Mouse (Mus musculus) midbrain, postnatal 0 days (tissue): ENCODE measurements around the gene Adamts4. TPM values are rescaled to one million over a fixed set of nuclear protein-coding genes. Genes with fewer than 3 reads are reported as not detected.

Experiments
- ATAC-seq: fragments of 200-750 bp; cut with Nextera tagmentation; 2 replicates; pipeline ENCODE4 v1.8.0; 2017; ENCODE audit warnings: moderate number of reproducible peaks, mild to moderate bottlenecking, moderate TSS enrichment, moderate library complexity; ENCODE audit not compliant: low FRiP score
- DNase-seq: peaks from one replicate; pipeline ENCODE4 v3.0.0-alpha.2; 2015; ENCODE audit warnings: low spot score
- H3K27ac ChIP-seq: fragments of 300-500 bp; sonication (generic); 2 replicates; pipeline ENCODE4 v1.5.1; 2014; ENCODE audit warnings: low read depth, mild to moderate bottlenecking, low read length, mixed read lengths
- H3K27me3 ChIP-seq: fragments of 300-500 bp; sonication (generic); 2 replicates; pipeline ENCODE4 v1.6.1; 2014; ENCODE audit warnings: low read length, control low read depth, mixed read lengths; ENCODE audit not compliant: insufficient read depth
- H3K36me3 ChIP-seq: fragments of 300-500 bp; sonication (generic); 2 replicates; pipeline ENCODE4 v1.6.1; 2014; ENCODE audit warnings: low read length, control low read depth, mixed read lengths; ENCODE audit not compliant: insufficient read depth
- H3K4me1 ChIP-seq: fragments of 300-500 bp; sonication (generic); 2 replicates; pipeline ENCODE4 v1.6.1; 2014; ENCODE audit warnings: mild to moderate bottlenecking, control low read depth, antibody characterized with exemption, low read length, mixed read lengths; ENCODE audit not compliant: insufficient read depth
- H3K4me2 ChIP-seq: fragments of 300-500 bp; sonication (generic); 2 replicates; pipeline ENCODE4 v1.6.1; 2014; ENCODE audit warnings: low read depth, mild to moderate bottlenecking, low read length, mixed read lengths; ENCODE audit not compliant: poor library complexity, severe bottlenecking
- H3K4me3 ChIP-seq: fragments of 300-500 bp; sonication (generic); 2 replicates; pipeline ENCODE4 v1.5.1; 2014; ENCODE audit warnings: low read depth, mild to moderate bottlenecking, low read length, moderate library complexity
- H3K9ac ChIP-seq: fragments of 300-500 bp; sonication (generic); replicated peaks from 2 replicates; pipeline ENCODE4 v1.6.1; 2014; ENCODE audit warnings: mild to moderate bottlenecking, low read length, moderate library complexity, mixed read lengths; ENCODE audit not compliant: poor library complexity, severe bottlenecking
- H3K9me3 ChIP-seq: fragments of 300-500 bp; sonication (generic); 2 replicates; pipeline ENCODE4 v1.6.1; 2016; ENCODE audit warnings: low read length, control low read depth
- CTCF ChIP-seq: IDR thresholded peaks from 2 replicates; pipeline ENCODE4 v1.5.1; 2016; ENCODE audit warnings: antibody characterized with exemption, mild to moderate bottlenecking
- WGBS: fragments of 180-500 bp; shearing (Covaris S2); extraction: QIAGEN DNeasy Blood & Tissue Kit; methylation state at CpG from one replicate; pipeline ENCODE4 v1.1.7; 2014; 5-methylcytosine and 5-hydroxymethylcytosine counted together
- polyA plus RNA-seq: library from polyadenylated mRNA; unstranded; fragments of >200 nt; fragmentation: Nextera tagmentation; extraction: Ambion mirVana; gene quantifications from 2 replicates; pipeline ENCODE4 v1.2.1, GENCODE M21; 2015
- total RNA-seq: library from RNA; depleted of rRNA; stranded (reverse); fragments of >200 nt; gene quantifications from 2 replicates; pipeline ENCODE4 v1.2.3, GENCODE M21; 2014

The Adamts4 gene
- total and polyA plus RNA-seq, 2 experiments from 2014 or later: 4.2 to 8.2 TPM

- Histone ChIP-seq H3K9ac (no peak overlapping the region), H3K36me3 (no peaks in the 10 kb centered on the region), H3K4me3 (no peak overlapping the region), H3K27ac (no peak overlapping the region), H3K27me3 (no peaks in the 10 kb centered on the region), H3K9me3 (no peaks in the 10 kb centered on the region), H3K4me2 (no peak overlapping the region), H3K4me1 (no peaks in the 10 kb centered on the region)
- no peak for ATAC-seq
- TF ChIP-seq CTCF: no peak
- WGBS: 38% methylated on average over 4 of the region's 4 CpGs
- no peak for DNase-seq
Observed at GRCm38 (mm10) chr1:171226780-171227179, 23.4 kb upstream of the Adamts4 start.

DNA sequence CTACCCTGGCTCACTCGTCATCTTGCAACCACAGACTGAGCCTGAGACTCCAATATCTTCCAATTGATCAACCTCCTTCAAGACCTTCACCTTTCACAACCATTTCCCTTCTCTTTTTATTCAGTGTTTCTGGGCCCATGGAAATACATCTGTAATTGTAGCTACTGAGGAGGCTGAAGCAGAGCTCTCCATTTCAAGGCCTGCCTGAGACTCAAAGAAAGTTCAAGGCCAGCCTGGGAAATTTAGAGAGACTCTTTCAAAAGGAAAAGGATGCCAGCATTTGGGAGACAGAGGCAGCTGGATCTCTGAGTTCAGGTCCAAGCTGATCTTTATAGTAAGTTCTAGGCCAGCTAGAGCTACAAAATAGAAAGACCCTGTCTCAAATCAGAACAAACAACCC is 22.3 kb upstream of the Adamts4 start:
- no peak for TF ChIP-seq CTCF
- Histone ChIP-seq H3K9me3 (no peaks in the 10 kb centered on the region), H3K27me3 (no peaks in the 10 kb centered on the region), H3K4me3 (no peak overlapping the region), H3K9ac (no peak overlapping the region), H3K36me3 (no peaks in the 10 kb centered on the region), H3K27ac (no peak overlapping the region), H3K4me2 (no peak overlapping the region), H3K4me1 (no peaks in the 10 kb centered on the region)
- DNase-seq (no peak), ATAC-seq (no peak)
- WGBS: 88% methylated on average over 1 of the region's 1 CpGs

GRCm38 (mm10) chr1:171229750-171230149 is 20.5 kb upstream of the Adamts4 start:
- 23% methylated on average over 6 of the region's 6 CpGs for WGBS
- no peak for ATAC-seq
- Histone ChIP-seq H3K9ac (no peak overlapping the region), H3K27me3 (no peaks in the 10 kb centered on the region), H3K36me3 (peaks cover 10% of the 10 kb centered on the region), H3K27ac (no peak overlapping the region), H3K4me2 (no peak overlapping the region), H3K9me3 (no peaks in the 10 kb centered on the region), H3K4me3 (no peak overlapping the region), H3K4me1 (no peaks in the 10 kb centered on the region)
- no peak for DNase-seq
- TF ChIP-seq CTCF: no peak

DNA sequence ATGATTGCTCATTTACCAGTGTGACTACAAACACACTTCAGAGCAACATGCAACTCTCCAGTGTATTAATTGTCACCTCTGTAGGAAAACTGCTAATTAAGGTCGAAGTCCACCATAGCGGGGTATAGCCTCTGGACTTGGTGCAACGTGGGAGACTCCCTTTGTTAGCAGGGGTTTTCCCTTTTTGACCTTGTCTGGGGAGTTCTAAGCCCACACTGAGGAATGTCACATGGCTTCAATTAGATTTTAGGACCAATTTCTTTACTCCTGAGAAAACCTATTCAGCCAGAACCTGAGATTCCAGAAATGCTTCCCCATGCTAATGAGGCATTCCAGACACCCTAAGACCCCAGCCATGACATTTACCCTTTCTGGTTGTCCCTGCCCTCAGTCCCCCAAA is 20.0 kb upstream of the Adamts4 start:
- DNase-seq (no peak), ATAC-seq (no peak)
- Histone ChIP-seq H3K4me3 (no peak overlapping the region), H3K4me2 (no peak overlapping the region), H3K36me3 (peaks cover 15% of the 10 kb centered on the region), H3K27ac (no peak overlapping the region), H3K4me1 (no peaks in the 10 kb centered on the region), H3K9ac (no peak overlapping the region), H3K9me3 (no peaks in the 10 kb centered on the region), H3K27me3 (no peaks in the 10 kb centered on the region)
- TF ChIP-seq CTCF: no peak
- WGBS: 55% methylated on average over 3 of the region's 3 CpGs

- H3K27ac ChIP-seq: no peak overlapping the region
- H3K9ac ChIP-seq: no peak overlapping the region
- WGBS: 77% methylated on average over 4 of the region's 4 CpGs
- DNase-seq: no peak
- ATAC-seq: no peak
- peaks cover 29% of the 10 kb centered on the region for H3K36me3 ChIP-seq
- H3K4me3 ChIP-seq: no peak overlapping the region
- TF ChIP-seq CTCF: no peak
- no peak overlapping the region for H3K4me2 ChIP-seq
- H3K9me3 ChIP-seq: no peaks in the 10 kb centered on the region
- no peaks in the 10 kb centered on the region for H3K27me3 ChIP-seq
- no peaks in the 10 kb centered on the region for H3K4me1 ChIP-seq
Observed at GRCm38 (mm10) chr1:171231844-171232243, 18.4 kb upstream of the Adamts4 start.

DNA sequence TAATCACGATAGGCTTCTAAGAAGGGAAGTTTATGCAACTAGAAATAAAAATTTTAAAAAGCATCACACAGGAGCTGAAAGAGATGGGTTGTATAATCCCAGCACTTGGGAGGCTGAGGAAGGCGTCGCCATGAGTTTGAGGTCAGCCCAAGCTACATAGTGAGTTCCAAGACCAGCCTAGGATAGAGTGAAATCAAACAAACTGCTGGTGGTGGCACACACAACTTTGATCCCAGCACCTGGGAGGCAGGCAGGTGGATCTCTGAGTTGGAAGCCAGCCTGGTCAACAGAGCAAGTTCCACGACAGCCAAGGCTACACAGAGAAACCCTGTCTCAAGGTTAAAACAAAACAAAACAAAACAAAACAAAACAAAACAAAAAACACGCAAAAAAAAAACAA is 17.9 kb upstream of the Adamts4 start:
- 84% methylated on average over 5 of the region's 5 CpGs for whole genome bisulfite sequencing
- TF ChIP-seq CTCF: no peak
- ATAC-seq (no peak), DNase-seq (no peak)
- Histone ChIP-seq H3K4me1 (no peaks in the 10 kb centered on the region), H3K9me3 (no peaks in the 10 kb centered on the region), H3K27ac (no peak overlapping the region), H3K36me3 (peaks cover 34% of the 10 kb centered on the region), H3K4me2 (no peak overlapping the region), H3K4me3 (no peak overlapping the region), H3K9ac (no peak overlapping the region), H3K27me3 (no peaks in the 10 kb centered on the region)
